Mouse (Mus musculus) neural tube, embryonic 15.5 days (tissue): ENCODE data around the gene Mydgf. TPM values are rescaled to one million over a fixed set of nuclear protein-coding genes. Genes with fewer than 3 reads are reported as not detected.

Source experiments
- ATAC-seq: fragments of 200-750 bp; cut with Nextera tagmentation; 2 replicates; pipeline ENCODE4 v1.8.0; 2017; ENCODE audit warnings: mild to moderate bottlenecking, moderate TSS enrichment, moderate library complexity; ENCODE audit not compliant: low FRiP score
- H3K27ac ChIP-seq: fragments of 300-500 bp; sonication (generic); replicated peaks from 2 replicates; pipeline ENCODE4 v1.5.1; 2015; ENCODE audit warnings: mild to moderate bottlenecking, inconsistent platforms
- H3K27me3 ChIP-seq: fragments of 300-500 bp; sonication (generic); replicated peaks from 2 replicates; pipeline ENCODE4 v1.6.1; 2015; ENCODE audit warnings: inconsistent platforms
- H3K36me3 ChIP-seq: fragments of 300-500 bp; sonication (generic); 2 replicates; pipeline ENCODE4 v1.6.1; 2015; ENCODE audit warnings: inconsistent platforms
- H3K4me1 ChIP-seq: fragments of 300-500 bp; sonication (generic); 2 replicates; pipeline ENCODE4 v1.6.1; 2015; ENCODE audit warnings: inconsistent platforms
- H3K4me2 ChIP-seq: fragments of 300-500 bp; sonication (generic); 2 replicates; pipeline ENCODE4 v1.6.1; 2015; ENCODE audit warnings: inconsistent platforms, mild to moderate bottlenecking, moderate library complexity
- H3K4me3 ChIP-seq: fragments of 300-500 bp; sonication (generic); replicated peaks from 2 replicates; pipeline ENCODE4 v1.5.1; 2015; ENCODE audit warnings: mild to moderate bottlenecking, inconsistent platforms
- H3K9ac ChIP-seq: fragments of 300-500 bp; sonication (generic); replicated peaks from 2 replicates; pipeline ENCODE4 v1.6.1; 2015; ENCODE audit warnings: mild to moderate bottlenecking, inconsistent platforms
- H3K9me3 ChIP-seq: fragments of 300-500 bp; sonication (generic); replicated peaks from 2 replicates; pipeline ENCODE4 v1.6.1; 2016; ENCODE audit warnings: inconsistent platforms
- WGBS: fragments of 180-500 bp; shearing (Covaris S2); methylation state at CpG from one replicate; pipeline ENCODE4 v1.1.7; 2015; ENCODE audit warnings: mixed read lengths; 5-methylcytosine and 5-hydroxymethylcytosine counted together
- polyA plus RNA-seq: library from polyadenylated mRNA; unstranded; fragments of >200 nt; fragmentation: Nextera tagmentation; extraction: Ambion mirVana; gene quantifications from 2 replicates; pipeline ENCODE4 v1.2.1, GENCODE M21; 2015

Gene Mydgf
- polyA plus RNA-seq, 1 experiment from 2014 or later = 80.3 TPM

- H3K27ac ChIP-seq = 0 out of 2 replicates have a peak within 1 kb of the TSS, but pooled peaks have one; percentile 41
- H3K4me3 ChIP-seq = peak within 1 kb of the TSS; percentile 48
- peak; percentile 96 for ATAC-seq
- H3K36me3 ChIP-seq = no peaks in the 10 kb centered on the region
- WGBS = under 1% methylated on average over 30 of the region's 30 CpGs
- no peaks in the 10 kb centered on the region for H3K9me3 ChIP-seq
- peaks cover 30% of the 10 kb centered on the region for H3K27me3 ChIP-seq
- peak within 1 kb of the TSS; percentile 80 for H3K4me2 ChIP-seq
- peaks cover 31% of the 10 kb centered on the region for H3K4me1 ChIP-seq
- H3K9ac ChIP-seq = peak within 1 kb of the TSS; percentile 54
These were observed 21.4 kb downstream of the Mydgf start, which contains the start of gene Tnfaip8l1 for GRCm38 (mm10) chr17:56162231-56162774. Gene Tnfaip8l1, plus strand, starts transcription at chr17:56162477.

- no peak for ATAC-seq
- WGBS = 3% methylated on average over 9 of the region's 9 CpGs
These were observed 24.0 kb downstream of the Mydgf start for GRCm38 (mm10) chr17:56159729-56160128.

GRCm38 (mm10) chr17:56153643-56154042, 30.1 kb downstream of the Mydgf start:
- no peak overlapping the region for H3K4me3 ChIP-seq
- peaks cover 64% of the 10 kb centered on the region for H3K27me3 ChIP-seq
- H3K9me3 ChIP-seq = no peaks in the 10 kb centered on the region
- no peaks in the 10 kb centered on the region for H3K36me3 ChIP-seq
- 13% methylated on average over 9 of the region's 9 CpGs for WGBS
- 0 out of 2 replicates have a peak, but pooled peaks have one; percentile 33 for ATAC-seq
- peaks cover 15% of the 10 kb centered on the region for H3K4me1 ChIP-seq
- H3K9ac ChIP-seq = no peak overlapping the region
- H3K4me2 ChIP-seq = no peak overlapping the region
- H3K27ac ChIP-seq = no peak overlapping the region

More at GRCm38 (mm10) chr17:56159729-56160128, 24.0 kb downstream of the Mydgf start:
- Histone ChIP-seq H3K36me3 (no peaks in the 10 kb centered on the region), H3K4me3 (no peak overlapping the region), H3K9me3 (no peaks in the 10 kb centered on the region), H3K4me2 (no peak overlapping the region), H3K27me3 (peaks cover 52% of the 10 kb centered on the region), H3K9ac (no peak overlapping the region), H3K4me1 (peaks cover 22% of the 10 kb centered on the region), H3K27ac (no peak overlapping the region)

- H3K4me1 ChIP-seq = peaks cover 20% of the 10 kb centered on the region
- no peak for ATAC-seq
- H3K9me3 ChIP-seq = no peaks in the 10 kb centered on the region
- 41% methylated on average over 2 of the region's 2 CpGs for WGBS
- H3K36me3 ChIP-seq = no peaks in the 10 kb centered on the region
- H3K9ac ChIP-seq = no peak overlapping the region
- no peak overlapping the region for H3K4me3 ChIP-seq
- peak overlapping the region; percentile 82; the same call in 1 of the 2 replicates for H3K4me2 ChIP-seq
- H3K27ac ChIP-seq = no peak overlapping the region
- H3K27me3 ChIP-seq = peaks cover 53% of the 10 kb centered on the region
These were observed 33.8 kb downstream of the Mydgf start for GRCm38 (mm10) chr17:56149897-56150296.

- peak overlapping the region; percentile 40 for H3K4me3 ChIP-seq
- peak overlapping the region; percentile 82 for H3K4me2 ChIP-seq
- peaks cover 53% of the 10 kb centered on the region for H3K27me3 ChIP-seq
- H3K9me3 ChIP-seq = no peaks in the 10 kb centered on the region
- no peaks in the 10 kb centered on the region for H3K36me3 ChIP-seq
- peak overlapping the region; percentile 55 for H3K9ac ChIP-seq
- under 1% methylated on average over 30 of the region's 30 CpGs for WGBS
- H3K27ac ChIP-seq = no peak overlapping the region
- ATAC-seq = peak; percentile 51
- H3K4me1 ChIP-seq = peaks cover 20% of the 10 kb centered on the region
These were observed 34.7 kb downstream of the Mydgf start for GRCm38 (mm10) chr17:56148790-56149618.

GRCm38 (mm10) chr17:56148280-56148679, 35.4 kb downstream of the Mydgf start:
- Histone ChIP-seq H3K9me3 (no peaks in the 10 kb centered on the region), H3K36me3 (no peaks in the 10 kb centered on the region), H3K9ac (peak overlapping the region; percentile 55), H3K27ac (no peak overlapping the region), H3K4me3 (peak overlapping the region; percentile 40), H3K4me1 (peaks cover 15% of the 10 kb centered on the region), H3K27me3 (peaks cover 53% of the 10 kb centered on the region), H3K4me2 (peak overlapping the region; percentile 82)
- 20% methylated on average over 9 of the region's 9 CpGs for WGBS
- ATAC-seq = 0 out of 2 replicates have a peak, but pooled peaks have one; percentile 25

- peaks cover 18% of the 10 kb centered on the region for H3K4me1 ChIP-seq
- 61% methylated on average over 12 of the region's 12 CpGs for WGBS
- ATAC-seq = no peak
- no peaks in the 10 kb centered on the region for H3K36me3 ChIP-seq
- H3K27ac ChIP-seq = no peak overlapping the region
- H3K9ac ChIP-seq = no peak overlapping the region
- H3K4me3 ChIP-seq = no peak overlapping the region
- H3K4me2 ChIP-seq = no peak overlapping the region
- peaks cover 48% of the 10 kb centered on the region for H3K27me3 ChIP-seq
- no peaks in the 10 kb centered on the region for H3K9me3 ChIP-seq
These were observed 36.3 kb downstream of the Mydgf start for GRCm38 (mm10) chr17:56147420-56147819.

GRCm38 (mm10) chr17:56146131-56146530, 37.6 kb downstream of the Mydgf start:
- peaks cover 47% of the 10 kb centered on the region for H3K27me3 ChIP-seq
- H3K9me3 ChIP-seq = no peaks in the 10 kb centered on the region
- H3K4me3 ChIP-seq = no peak overlapping the region
- H3K27ac ChIP-seq = no peak overlapping the region
- peaks cover 31% of the 10 kb centered on the region for H3K4me1 ChIP-seq
- ATAC-seq = no peak
- H3K36me3 ChIP-seq = no peaks in the 10 kb centered on the region
- H3K9ac ChIP-seq = no peak overlapping the region
- 14% methylated on average over 9 of the region's 9 CpGs for WGBS
- H3K4me2 ChIP-seq = no peak overlapping the region

GRCm38 (mm10) chr17:56144546-56144945, 39.2 kb downstream of the Mydgf start:
- ATAC-seq = no peak
- 81% methylated on average over 9 of the region's 9 CpGs for WGBS
- peaks cover 36% of the 10 kb centered on the region for H3K27me3 ChIP-seq

GRCm38 (mm10) chr17:56141702-56142605, 41.8 kb downstream of the Mydgf start:
- Histone ChIP-seq H3K4me2 (peak overlapping the region; percentile 73), H3K4me1 (peaks cover 46% of the 10 kb centered on the region), H3K36me3 (no peaks in the 10 kb centered on the region), H3K27ac (no peak overlapping the region), H3K27me3 (peaks cover 17% of the 10 kb centered on the region), H3K9ac (peak overlapping the region; percentile 42), H3K4me3 (peak overlapping the region; percentile 47), H3K9me3 (no peaks in the 10 kb centered on the region)
- ATAC-seq = peak; percentile 65
- under 1% methylated on average over 36 of the region's 47 CpGs for WGBS

More at GRCm38 (mm10) chr17:56144546-56144945, 39.2 kb downstream of the Mydgf start:
- no peak overlapping the region for H3K4me2 ChIP-seq
- H3K9me3 ChIP-seq = no peaks in the 10 kb centered on the region
- H3K9ac ChIP-seq = no peak overlapping the region
- H3K4me3 ChIP-seq = no peak overlapping the region
- H3K4me1 ChIP-seq = peaks cover 34% of the 10 kb centered on the region
- no peak overlapping the region for H3K27ac ChIP-seq
- no peaks in the 10 kb centered on the region for H3K36me3 ChIP-seq
